Mouse (Mus musculus) regulatory T cell (primary cell): Measurements from ENCODE around the gene Rhbdd1.

ENCODE experiments used
- in situ Hi-C: fragments of 300-600 bp; cut with MboI, MseI; formaldehyde crosslinking; loops from one replicate; pipeline ENCODE4 v1.15.1; 2025; ENCODE audit warnings: high pct_unique_total_duplicates

The Rhbdd1 gene

GRCm38 (mm10) chr1:82361240-82361639 lies 45.0 kb downstream of the Rhbdd1 start:
- in situ Hi-C loops: no loop called here

GRCm38 (mm10) chr1:82362165-82362564 lies 45.9 kb downstream of the Rhbdd1 start:
- in situ Hi-C loops: no loop called here

- in situ Hi-C loops: no loop called here
These were observed 47.8 kb downstream of the Rhbdd1 start for GRCm38 (mm10) chr1:82364047-82364446.

DNA sequence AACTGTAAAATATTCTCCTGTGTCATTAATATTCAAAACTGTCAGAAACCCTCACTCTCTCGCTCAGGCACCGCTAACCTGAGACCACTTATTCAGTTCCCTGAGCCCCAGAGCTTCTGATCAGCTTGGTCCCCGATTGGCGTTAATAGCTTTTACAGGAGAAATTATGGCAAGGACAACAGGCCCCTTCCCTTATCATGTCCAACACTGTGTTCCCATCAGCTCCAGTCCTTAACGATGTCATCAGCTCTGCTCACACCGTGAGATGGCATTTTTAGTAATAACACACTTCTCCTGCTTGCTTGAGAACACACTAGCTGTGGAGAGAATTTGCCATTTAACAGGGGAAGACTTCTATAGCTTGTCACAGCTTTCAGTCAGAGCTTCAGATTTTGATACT lies 48.2 kb downstream of the Rhbdd1 start:
- in situ Hi-C loops: no loop called here

GRCm38 (mm10) chr1:82371636-82372428 lies 55.6 kb downstream of the Rhbdd1 start:
- in situ Hi-C loops: no loop called here

DNA sequence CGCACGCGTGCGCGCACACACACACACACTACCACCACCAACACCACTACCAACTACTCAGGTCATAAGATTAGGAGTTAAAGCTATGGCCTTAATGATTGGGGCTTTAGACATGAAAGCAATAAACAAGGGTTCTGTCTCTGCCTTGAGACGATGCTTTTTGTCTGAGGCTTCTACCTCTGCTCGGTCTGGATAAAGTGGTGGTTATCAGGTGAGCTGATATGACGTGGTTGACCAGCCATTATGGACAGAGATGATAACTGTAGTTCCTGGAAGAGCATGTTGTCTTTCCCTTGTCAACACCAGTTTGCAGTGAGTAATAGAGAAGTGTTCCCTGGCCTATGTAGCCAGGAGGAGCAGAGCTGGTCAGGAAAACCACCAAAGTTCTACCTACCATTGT lies 57.7 kb downstream of the Rhbdd1 start:
- in situ Hi-C loops: no loop called here

DNA sequence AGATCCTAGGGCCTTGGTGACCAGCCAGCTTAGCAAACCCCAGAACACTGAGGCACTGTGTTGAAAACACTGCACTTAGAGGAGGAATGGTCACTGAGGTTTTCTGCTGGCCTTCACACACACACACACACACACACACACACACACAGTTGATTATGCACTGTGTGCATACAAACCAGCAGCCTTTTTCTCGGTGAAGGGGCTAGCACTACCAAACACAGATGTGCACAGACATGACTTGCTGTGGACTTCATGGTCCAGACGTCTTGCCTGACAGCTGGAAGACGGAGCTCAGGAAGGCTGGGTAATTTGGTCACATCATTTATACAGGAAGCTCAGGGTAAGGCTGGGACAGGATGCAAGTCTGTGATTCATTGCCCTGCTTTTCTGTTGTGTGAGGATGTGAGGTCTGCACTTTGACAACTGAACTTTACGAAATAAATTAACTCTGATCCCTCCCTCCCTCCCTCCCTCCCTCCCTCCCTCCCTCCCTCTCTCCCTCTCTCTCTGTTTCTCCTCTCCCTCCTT lies 58.6 kb downstream of the Rhbdd1 start:
- in situ Hi-C loops: no loop called here

DNA sequence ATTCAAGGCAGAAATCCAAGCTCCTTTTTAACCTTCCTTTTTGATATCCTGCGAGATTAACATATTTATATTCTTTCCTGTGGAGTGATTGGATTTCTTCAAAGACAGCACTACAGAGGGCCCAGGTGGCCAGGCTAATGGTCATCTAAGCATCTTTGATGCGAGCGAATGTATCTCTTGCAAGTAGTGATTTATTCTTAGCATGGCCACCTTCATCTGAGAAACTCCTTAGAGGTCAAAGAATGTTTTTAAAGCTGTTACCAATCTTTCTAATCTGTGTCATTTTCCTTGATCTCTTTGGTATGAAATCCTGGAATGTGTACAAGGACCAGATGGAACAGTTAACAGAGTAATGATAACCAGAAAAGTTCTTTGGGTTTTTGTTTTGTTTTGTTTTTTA lies 59.2 kb downstream of the Rhbdd1 start:
- in situ Hi-C loops: no loop called here

DNA sequence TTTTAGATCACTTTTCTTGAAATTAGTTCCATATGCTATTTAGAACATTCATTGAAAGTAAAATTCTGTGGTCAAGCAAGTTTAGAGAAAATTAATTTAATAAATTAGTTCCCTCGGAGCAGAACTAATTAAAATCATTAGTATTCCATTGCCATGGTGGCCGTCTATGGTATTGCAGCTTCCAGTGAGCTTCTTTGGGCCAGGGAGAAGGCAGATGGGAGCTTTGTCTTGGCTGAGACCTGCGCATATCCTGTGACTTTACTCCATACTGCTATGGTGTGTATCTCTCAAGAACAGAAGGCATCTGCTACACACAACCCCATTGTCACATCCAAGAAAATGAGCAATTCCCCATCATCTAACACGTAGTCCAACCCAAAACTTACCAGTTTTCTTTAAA lies 65.7 kb downstream of the Rhbdd1 start:
- in situ Hi-C loops: no loop called here

DNA sequence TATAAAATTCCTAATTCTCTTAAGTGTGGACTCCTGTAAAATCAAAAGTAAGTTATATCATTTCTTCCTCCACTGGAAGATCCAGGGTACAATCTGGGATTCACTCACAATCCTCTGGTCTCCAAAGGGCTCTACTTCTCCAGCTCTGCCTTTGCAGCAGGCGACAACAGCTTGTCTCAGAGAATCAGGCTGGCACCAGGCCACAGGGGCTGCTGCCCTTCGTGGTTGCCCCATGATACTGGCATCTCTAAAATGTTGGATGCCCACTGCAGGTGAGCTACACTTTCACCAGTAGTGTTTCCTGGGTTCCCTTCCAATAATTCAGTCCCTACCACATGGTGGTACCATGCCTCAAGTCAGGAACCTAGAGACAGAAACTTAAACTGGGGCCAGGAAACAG lies 67.9 kb downstream of the Rhbdd1 start:
- in situ Hi-C loops: no loop called here

GRCm38 (mm10) chr1:82385054-82385453 lies 68.8 kb downstream of the Rhbdd1 start:
- in situ Hi-C loops: no loop called here

DNA sequence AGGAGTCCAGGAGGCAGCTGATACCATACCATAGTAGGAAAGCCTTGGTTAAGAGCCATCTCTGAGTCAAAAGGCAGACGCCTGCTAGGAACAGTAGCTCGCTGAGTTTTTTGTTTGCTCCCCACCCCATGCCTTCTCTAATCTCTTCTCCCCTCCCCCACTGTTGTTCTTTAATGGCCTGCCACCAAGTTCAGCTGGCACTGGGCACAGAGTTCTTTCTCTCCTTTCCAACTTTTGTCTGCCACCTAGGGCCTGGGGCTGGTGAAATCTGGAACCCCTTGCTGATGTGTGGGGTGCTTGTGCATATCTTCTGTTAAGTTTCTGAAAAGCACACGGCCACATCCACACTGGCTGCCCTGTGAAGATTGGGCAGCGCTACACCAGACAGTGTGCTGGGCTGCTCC lies 69.6 kb downstream of the Rhbdd1 start:
- in situ Hi-C loops: no loop called here

DNA sequence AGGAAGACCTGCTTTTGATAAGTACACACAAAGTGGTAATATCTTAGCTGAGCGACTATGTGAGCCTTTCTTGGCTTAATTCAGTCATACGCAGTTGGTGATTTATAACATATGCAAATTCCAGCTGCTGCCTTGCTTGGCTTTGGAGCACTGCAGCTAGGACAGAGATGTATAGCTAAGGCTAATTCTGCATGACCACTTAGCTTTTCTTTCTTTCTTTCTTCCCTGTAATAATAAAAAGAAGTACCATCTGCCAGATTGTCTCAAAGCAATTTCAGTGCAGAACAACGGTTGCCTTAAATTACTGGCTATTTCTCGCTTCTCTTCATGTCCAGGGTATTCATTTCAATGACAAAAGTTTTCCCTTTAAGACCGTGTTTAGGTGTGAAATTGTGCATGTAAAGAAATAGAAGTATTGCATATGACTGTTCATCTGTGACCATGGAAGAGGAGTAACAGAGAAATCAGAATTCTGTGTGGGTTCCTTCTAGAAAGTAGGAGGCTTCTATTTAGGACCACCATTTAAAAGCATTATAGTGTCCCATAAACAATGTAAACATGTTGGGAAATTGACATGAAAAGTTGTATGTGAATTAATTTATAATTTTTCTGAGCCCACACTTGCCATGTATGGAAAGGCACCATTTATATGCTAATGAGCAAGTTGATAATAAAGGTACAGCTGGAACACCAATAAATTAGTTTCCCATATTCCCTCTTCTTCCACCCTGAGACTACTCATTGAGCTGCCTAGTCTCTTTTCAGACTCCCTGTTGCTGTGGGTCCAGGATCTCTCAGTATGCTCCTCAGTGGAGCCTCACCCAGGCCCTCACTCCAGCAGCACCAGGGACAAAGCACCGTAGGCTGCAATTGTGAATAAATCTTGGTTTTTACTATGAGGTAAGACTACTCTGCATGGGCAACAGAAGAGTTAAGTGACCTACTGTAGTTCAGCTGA lies 70.8 kb downstream of the Rhbdd1 start:
- in situ Hi-C loops: no loop called here

GRCm38 (mm10) chr1:82389371-82389770 lies 73.1 kb downstream of the Rhbdd1 start:
- in situ Hi-C loops: no loop called here

DNA sequence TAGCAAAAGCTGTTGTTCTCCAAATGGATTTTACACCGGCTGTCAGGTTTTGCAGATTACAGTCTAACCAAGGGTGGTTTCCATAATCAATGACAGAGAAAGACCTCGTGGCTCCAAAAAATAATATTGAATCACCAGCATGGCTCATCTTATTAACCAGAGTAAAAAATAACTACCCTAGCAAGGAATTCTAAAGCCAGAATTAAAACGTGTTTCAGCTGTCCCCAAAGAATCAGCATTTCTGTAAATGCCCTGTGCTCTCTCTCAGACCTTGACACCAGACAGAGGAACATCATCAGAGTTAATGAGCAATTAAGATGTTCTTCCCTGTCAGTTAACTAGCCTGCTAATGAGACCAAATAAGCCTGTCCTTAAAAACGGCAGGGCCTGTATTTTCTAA lies 79.1 kb downstream of the Rhbdd1 start:
- in situ Hi-C loops: loop anchor here (10.0 kb wide), 1 partner anchor 1079 kb away; no protein-coding TSS in a partner anchor

- in situ Hi-C loops: no loop called here
These were observed 91.5 kb downstream of the Rhbdd1 start for GRCm38 (mm10) chr1:82407786-82408185.

DNA sequence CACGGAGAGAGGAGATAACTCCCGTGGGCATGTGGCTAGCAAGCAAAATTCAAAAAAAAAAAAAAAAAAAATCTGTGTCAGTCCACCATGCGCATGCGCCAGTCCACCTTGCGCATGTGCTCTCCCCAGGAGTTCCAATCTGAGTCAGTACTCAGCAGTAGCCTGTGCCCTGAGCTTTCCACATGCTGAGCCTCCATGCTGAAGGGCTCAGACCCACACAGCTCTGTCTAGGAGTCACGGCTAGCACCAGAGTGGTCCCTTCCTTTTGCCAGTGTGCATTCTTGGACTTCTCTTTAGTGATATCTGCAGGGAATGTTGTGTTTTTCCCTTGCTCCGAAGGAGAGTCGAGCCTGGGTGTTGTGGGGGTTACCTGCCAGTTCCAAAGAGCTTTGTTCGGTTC lies 93.0 kb downstream of the Rhbdd1 start:
- in situ Hi-C loops: no loop called here

DNA sequence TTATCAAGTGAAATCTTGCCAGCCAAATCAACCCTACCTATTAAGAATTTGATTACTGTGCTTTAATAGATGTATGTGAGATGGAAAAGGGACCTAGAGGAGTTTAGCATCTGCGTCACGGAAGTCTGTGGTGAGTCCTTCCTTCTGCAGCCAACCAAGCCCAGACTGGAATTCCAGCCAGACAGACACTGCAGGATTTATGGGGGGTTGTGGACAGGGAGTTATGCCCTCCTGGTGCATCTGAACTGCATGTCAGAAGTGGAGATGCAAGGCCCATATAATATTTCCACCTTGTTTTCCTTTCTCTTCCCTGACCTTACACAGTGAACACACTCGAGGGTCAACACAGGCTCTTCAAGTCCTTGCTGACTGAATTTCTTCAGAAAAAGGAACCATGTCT lies 94.3 kb downstream of the Rhbdd1 start:
- in situ Hi-C loops: no loop called here

DNA sequence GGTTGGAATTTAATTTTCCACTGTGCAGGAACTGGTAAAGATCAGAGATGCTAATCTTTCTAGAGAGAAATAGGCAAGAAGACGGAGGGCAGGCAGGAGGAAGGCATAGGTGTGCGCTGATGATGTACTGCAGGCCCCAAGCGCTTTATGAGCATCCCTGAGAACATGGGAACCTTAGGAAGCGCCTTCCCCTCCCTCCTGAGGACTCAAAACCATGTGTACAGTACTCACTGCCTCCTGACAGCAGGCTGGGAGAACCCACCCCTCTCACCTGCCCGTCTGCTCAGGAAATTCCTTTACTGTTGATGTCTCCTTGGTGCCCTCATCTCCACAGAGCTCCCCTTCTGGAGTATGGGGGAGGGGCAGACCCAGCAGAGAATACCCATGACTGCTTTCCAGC lies 95.3 kb downstream of the Rhbdd1 start:
- in situ Hi-C loops: no loop called here

DNA sequence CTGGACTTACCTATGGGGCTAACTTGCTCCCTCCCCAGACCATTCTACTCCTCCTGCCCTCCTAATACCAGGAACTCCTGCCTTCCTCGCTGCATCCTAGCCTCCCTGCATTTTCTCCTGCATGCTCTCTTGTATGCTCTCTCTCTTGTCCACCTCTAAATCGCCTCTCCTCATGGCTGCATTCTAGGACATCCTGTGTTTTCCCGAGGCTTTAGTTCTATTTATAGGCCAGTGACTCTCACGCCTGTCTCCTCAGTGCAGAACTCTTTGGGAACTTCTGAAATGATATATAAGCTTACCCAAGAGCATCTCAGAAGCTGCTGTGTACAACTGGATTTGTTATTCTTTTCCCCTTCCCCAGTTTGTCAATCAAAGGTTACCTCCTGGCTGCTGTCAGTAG lies 95.8 kb downstream of the Rhbdd1 start:
- in situ Hi-C loops: no loop called here

DNA sequence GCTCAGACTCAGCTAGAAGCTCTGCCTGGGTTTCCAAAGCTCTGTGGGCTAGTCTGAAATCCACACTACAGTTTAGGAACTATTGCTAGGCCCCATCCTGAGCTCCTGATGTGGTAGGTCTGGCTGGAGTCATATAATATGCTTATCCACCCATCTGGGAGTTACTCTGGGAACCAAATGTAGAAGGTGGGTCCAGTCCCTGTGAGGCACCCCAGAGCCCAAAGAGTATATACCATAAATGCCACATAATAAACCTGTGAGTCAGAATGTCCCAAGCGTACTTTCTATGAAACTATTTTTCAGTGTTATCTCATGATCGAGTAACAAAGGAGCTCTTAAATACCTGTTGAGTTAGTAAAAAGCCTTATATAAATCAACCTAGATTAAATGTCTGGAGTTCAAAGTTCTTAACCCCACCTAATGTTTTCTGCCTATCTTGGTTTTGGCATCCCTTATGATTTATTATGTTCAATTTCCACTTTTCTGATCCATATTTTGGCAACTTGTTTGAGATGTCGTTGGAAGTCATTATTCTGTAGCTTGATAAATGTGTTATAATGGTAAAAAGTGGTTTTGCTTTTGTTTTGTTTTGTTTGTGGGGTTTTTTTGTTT lies 98.3 kb downstream of the Rhbdd1 start:
- in situ Hi-C loops: no loop called here

GRCm38 (mm10) chr1:82415641-82416040 lies 99.4 kb downstream of the Rhbdd1 start:
- in situ Hi-C loops: no loop called here
